Mouse (Mus musculus) midbrain, embryonic 15.5 days (tissue): ENCODE data around the gene Elavl2. TPM values are rescaled to one million over a fixed set of nuclear protein-coding genes. Genes with fewer than 3 reads are reported as not detected.

ENCODE experiments used
- ATAC-seq: fragments of 200-750 bp; cut with Nextera tagmentation; replicated peaks from 2 replicates; pipeline ENCODE4 v1.8.0; 2017; ENCODE audit warnings: moderate TSS enrichment
- H3K27ac ChIP-seq: fragments of 300-500 bp; sonication (generic); 2 replicates; pipeline ENCODE4 v1.5.1; 2015; ENCODE audit warnings: mild to moderate bottlenecking, inconsistent platforms
- H3K27me3 ChIP-seq: fragments of 300-500 bp; sonication (generic); replicated peaks from 2 replicates; pipeline ENCODE4 v1.6.1; 2015; ENCODE audit warnings: inconsistent platforms
- H3K36me3 ChIP-seq: fragments of 300-500 bp; sonication (generic); replicated peaks from 2 replicates; pipeline ENCODE4 v1.6.1; 2015; ENCODE audit warnings: inconsistent platforms
- H3K4me1 ChIP-seq: fragments of 300-500 bp; sonication (generic); 2 replicates; pipeline ENCODE4 v1.6.1; 2015; ENCODE audit warnings: inconsistent platforms
- H3K4me2 ChIP-seq: fragments of 300-500 bp; sonication (generic); 2 replicates; pipeline ENCODE4 v1.6.1; 2015; ENCODE audit warnings: inconsistent platforms, mild to moderate bottlenecking, moderate library complexity
- H3K4me3 ChIP-seq: fragments of 300-500 bp; sonication (generic); 2 replicates; pipeline ENCODE4 v1.5.1; 2015; ENCODE audit warnings: mild to moderate bottlenecking, inconsistent platforms
- H3K9ac ChIP-seq: fragments of 300-500 bp; sonication (generic); 2 replicates; pipeline ENCODE4 v1.6.1; 2015; ENCODE audit warnings: mild to moderate bottlenecking, inconsistent platforms
- H3K9me3 ChIP-seq: fragments of 300-500 bp; sonication (generic); 2 replicates; pipeline ENCODE4 v1.6.1; 2016; ENCODE audit warnings: inconsistent platforms
- WGBS: fragments of 180-500 bp; shearing (Covaris S2); methylation state at CpG from one replicate; pipeline ENCODE4 v1.1.7; 2015; ENCODE audit warnings: mixed read lengths; 5-methylcytosine and 5-hydroxymethylcytosine counted together
- polyA plus RNA-seq: library from polyadenylated mRNA; unstranded; fragments of >200 nt; fragmentation: Nextera tagmentation; extraction: Ambion mirVana; gene quantifications from 2 replicates; pipeline ENCODE4 v1.2.1, GENCODE M21; 2015

Gene Elavl2
- polyA plus RNA-seq, 1 experiment from 2014 or later, result 142 TPM

- H3K27me3 ChIP-seq, result no peaks in the 10 kb centered on the region
- H3K27ac ChIP-seq, result no peak overlapping the region
- H3K4me1 ChIP-seq, result peaks cover 7% of the 10 kb centered on the region; the same call in 1 of the 2 replicates
- 78% methylated on average over 6 of the region's 6 CpGs for WGBS
- no peaks in the 10 kb centered on the region for H3K36me3 ChIP-seq
- ATAC-seq, result no peak
- no peak overlapping the region for H3K9ac ChIP-seq
- H3K9me3 ChIP-seq, result no peaks in the 10 kb centered on the region
- no peak overlapping the region for H3K4me2 ChIP-seq
- no peak overlapping the region for H3K4me3 ChIP-seq
Measured at GRCm38 (mm10) chr4:91238739-91239485, 161.7 kb downstream of the Elavl2 start.

GRCm38 (mm10) chr4:91236976-91237375, 163.6 kb downstream of the Elavl2 start:
- H3K9me3 ChIP-seq, result no peaks in the 10 kb centered on the region
- H3K4me2 ChIP-seq, result no peak overlapping the region
- H3K4me3 ChIP-seq, result no peak overlapping the region
- H3K9ac ChIP-seq, result no peak overlapping the region
- whole genome bisulfite sequencing, result 14% methylated on average over 7 of the region's 7 CpGs
- no peaks in the 10 kb centered on the region for H3K36me3 ChIP-seq
- H3K27ac ChIP-seq, result no peak overlapping the region
- peaks cover 7% of the 10 kb centered on the region; the same call in 1 of the 2 replicates for H3K4me1 ChIP-seq
- no peaks in the 10 kb centered on the region for H3K27me3 ChIP-seq
- ATAC-seq, result peak; percentile 34; the same call in 1 of the 2 replicates

GRCm38 (mm10) chr4:91234941-91235340, 165.6 kb downstream of the Elavl2 start:
- Histone ChIP-seq H3K9me3 (no peaks in the 10 kb centered on the region), H3K4me3 (no peak overlapping the region), H3K4me2 (no peak overlapping the region), H3K9ac (no peak overlapping the region), H3K36me3 (no peaks in the 10 kb centered on the region), H3K27ac (no peak overlapping the region), H3K27me3 (no peaks in the 10 kb centered on the region), H3K4me1 (peaks cover 14% of the 10 kb centered on the region)
- ATAC-seq, result no peak
- 68% methylated on average over 6 of the region's 6 CpGs for WGBS

- no peak overlapping the region for H3K9ac ChIP-seq
- H3K4me2 ChIP-seq, result no peak overlapping the region
- no peaks in the 10 kb centered on the region for H3K36me3 ChIP-seq
- no peak overlapping the region for H3K4me3 ChIP-seq
- no peaks in the 10 kb centered on the region for H3K27me3 ChIP-seq
- no peaks in the 10 kb centered on the region for H3K9me3 ChIP-seq
- no peak for ATAC-seq
- peaks cover 14% of the 10 kb centered on the region for H3K4me1 ChIP-seq
- no peak overlapping the region for H3K27ac ChIP-seq
- WGBS, result 95% methylated on average over 6 of the region's 6 CpGs
Measured at GRCm38 (mm10) chr4:91233599-91233998, 167.0 kb downstream of the Elavl2 start.

- H3K36me3 ChIP-seq, result peaks cover 5% of the 10 kb centered on the region; the same call in 1 of the 2 replicates
Measured at GRCm38 (mm10) chr4:91230439-91230863, 170.1 kb downstream of the Elavl2 start.

GRCm38 (mm10) chr4:91228341-91228740, 172.2 kb downstream of the Elavl2 start:
- no peak for ATAC-seq
- WGBS, result 83% methylated on average over 3 of the region's 3 CpGs
- peaks cover 7% of the 10 kb centered on the region for H3K4me1 ChIP-seq
- H3K4me2 ChIP-seq, result no peak overlapping the region
- H3K9me3 ChIP-seq, result no peaks in the 10 kb centered on the region
- no peak overlapping the region for H3K9ac ChIP-seq
- peaks cover 6% of the 10 kb centered on the region; the same call in 1 of the 2 replicates for H3K36me3 ChIP-seq
- no peak overlapping the region for H3K27ac ChIP-seq
- no peak overlapping the region for H3K4me3 ChIP-seq
- no peaks in the 10 kb centered on the region for H3K27me3 ChIP-seq

More at GRCm38 (mm10) chr4:91230439-91230863, 170.1 kb downstream of the Elavl2 start:
- Histone ChIP-seq H3K9me3 (no peaks in the 10 kb centered on the region), H3K4me2 (no peak overlapping the region), H3K9ac (no peak overlapping the region), H3K4me1 (peaks cover 7% of the 10 kb centered on the region), H3K27me3 (no peaks in the 10 kb centered on the region), H3K4me3 (no peak overlapping the region), H3K27ac (0 out of 2 replicates have a peak overlapping the region, but pooled peaks have one; percentile 36)
- ATAC-seq, result peak; percentile 60
- 62% methylated on average over 1 of the region's 1 CpGs for WGBS

- Histone ChIP-seq H3K4me2 (no peak overlapping the region), H3K9ac (no peak overlapping the region), H3K27me3 (no peaks in the 10 kb centered on the region), H3K36me3 (peaks cover 8% of the 10 kb centered on the region; the same call in 1 of the 2 replicates), H3K27ac (no peak overlapping the region), H3K4me1 (no peaks in the 10 kb centered on the region), H3K4me3 (no peak overlapping the region), H3K9me3 (no peaks in the 10 kb centered on the region)
- WGBS, result 89% methylated on average over 4 of the region's 4 CpGs
- no peak for ATAC-seq
Measured at GRCm38 (mm10) chr4:91223811-91224210, 176.8 kb downstream of the Elavl2 start.

GRCm38 (mm10) chr4:91219322-91219721, 181.3 kb downstream of the Elavl2 start:
- no peak overlapping the region for H3K27ac ChIP-seq
- 66% methylated on average over 3 of the region's 3 CpGs for WGBS
- no peaks in the 10 kb centered on the region for H3K9me3 ChIP-seq
- 0 out of 2 replicates have a peak, but pooled peaks cover 2% of the 10 kb centered on the region for H3K36me3 ChIP-seq
- H3K4me3 ChIP-seq, result no peak overlapping the region
- H3K4me2 ChIP-seq, result no peak overlapping the region
- H3K4me1 ChIP-seq, result no peaks in the 10 kb centered on the region
- no peak overlapping the region for H3K9ac ChIP-seq
- H3K27me3 ChIP-seq, result no peaks in the 10 kb centered on the region
- ATAC-seq, result no peak

- Histone ChIP-seq H3K36me3 (0 out of 2 replicates have a peak, but pooled peaks cover 4% of the 10 kb centered on the region), H3K9me3 (no peaks in the 10 kb centered on the region), H3K9ac (no peak overlapping the region), H3K27me3 (no peaks in the 10 kb centered on the region), H3K27ac (no peak overlapping the region), H3K4me1 (no peaks in the 10 kb centered on the region), H3K4me2 (no peak overlapping the region), H3K4me3 (no peak overlapping the region)
- no peak for ATAC-seq
- WGBS, result 85% methylated on average over 3 of the region's 3 CpGs
Measured at GRCm38 (mm10) chr4:91213917-91214316, 186.7 kb downstream of the Elavl2 start.

GRCm38 (mm10) chr4:91208415-91209292, 191.9 kb downstream of the Elavl2 start:
- H3K27me3 ChIP-seq, result no peaks in the 10 kb centered on the region
- H3K9ac ChIP-seq, result no peak overlapping the region
- ATAC-seq, result peak; percentile 19; the same call in 1 of the 2 replicates
- H3K4me2 ChIP-seq, result no peak overlapping the region
- WGBS, result 71% methylated on average over 6 of the region's 6 CpGs
- no peak overlapping the region for H3K27ac ChIP-seq
- no peak overlapping the region for H3K4me3 ChIP-seq
- no peaks in the 10 kb centered on the region for H3K9me3 ChIP-seq
- 0 out of 2 replicates have a peak, but pooled peaks cover 4% of the 10 kb centered on the region for H3K36me3 ChIP-seq
- H3K4me1 ChIP-seq, result no peaks in the 10 kb centered on the region
